Mouse (Mus musculus) neural tube, embryonic 15.5 days (tissue): ENCODE measurements around the gene 2310011J03Rik. TPM values are rescaled to one million over a fixed set of nuclear protein-coding genes. Genes with fewer than 3 reads are reported as not detected.

Experiments used
- ATAC-seq: fragments of 200-750 bp; cut with Nextera tagmentation; 2 replicates; pipeline ENCODE4 v1.8.0; 2017; ENCODE audit warnings: mild to moderate bottlenecking, moderate TSS enrichment, moderate library complexity; ENCODE audit not compliant: low FRiP score
- H3K27ac ChIP-seq: fragments of 300-500 bp; sonication (generic); replicated peaks from 2 replicates; pipeline ENCODE4 v1.5.1; 2015; ENCODE audit warnings: mild to moderate bottlenecking, inconsistent platforms
- H3K27me3 ChIP-seq: fragments of 300-500 bp; sonication (generic); replicated peaks from 2 replicates; pipeline ENCODE4 v1.6.1; 2015; ENCODE audit warnings: inconsistent platforms
- H3K36me3 ChIP-seq: fragments of 300-500 bp; sonication (generic); 2 replicates; pipeline ENCODE4 v1.6.1; 2015; ENCODE audit warnings: inconsistent platforms
- H3K4me1 ChIP-seq: fragments of 300-500 bp; sonication (generic); 2 replicates; pipeline ENCODE4 v1.6.1; 2015; ENCODE audit warnings: inconsistent platforms
- H3K4me2 ChIP-seq: fragments of 300-500 bp; sonication (generic); 2 replicates; pipeline ENCODE4 v1.6.1; 2015; ENCODE audit warnings: inconsistent platforms, mild to moderate bottlenecking, moderate library complexity
- H3K4me3 ChIP-seq: fragments of 300-500 bp; sonication (generic); replicated peaks from 2 replicates; pipeline ENCODE4 v1.5.1; 2015; ENCODE audit warnings: mild to moderate bottlenecking, inconsistent platforms
- H3K9ac ChIP-seq: fragments of 300-500 bp; sonication (generic); replicated peaks from 2 replicates; pipeline ENCODE4 v1.6.1; 2015; ENCODE audit warnings: mild to moderate bottlenecking, inconsistent platforms
- H3K9me3 ChIP-seq: fragments of 300-500 bp; sonication (generic); replicated peaks from 2 replicates; pipeline ENCODE4 v1.6.1; 2016; ENCODE audit warnings: inconsistent platforms
- WGBS: fragments of 180-500 bp; shearing (Covaris S2); methylation state at CpG from one replicate; pipeline ENCODE4 v1.1.7; 2015; ENCODE audit warnings: mixed read lengths; 5-methylcytosine and 5-hydroxymethylcytosine counted together
- polyA plus RNA-seq: library from polyadenylated mRNA; unstranded; fragments of >200 nt; fragmentation: Nextera tagmentation; extraction: Ambion mirVana; gene quantifications from 2 replicates; pipeline ENCODE4 v1.2.1, GENCODE M21; 2015

Gene 2310011J03Rik
- polyA plus RNA-seq, 1 experiment from 2014 or later = 26.9 TPM

GRCm38 (mm10) chr10:80323261-80324119, 3.2 kb upstream of the 2310011J03Rik start:
- ATAC-seq = peak; percentile 39
- peaks cover 2% of the 10 kb centered on the region; the same call in 1 of the 2 replicates for H3K27me3 ChIP-seq
- H3K9me3 ChIP-seq = no peaks in the 10 kb centered on the region
- H3K27ac ChIP-seq = peak overlapping the region; percentile 23; the same call in 1 of the 2 replicates
- peak overlapping the region; percentile 49 for H3K4me3 ChIP-seq
- under 1% methylated on average over 41 of the region's 46 CpGs for WGBS
- H3K4me1 ChIP-seq = peaks cover 43% of the 10 kb centered on the region
- peaks cover under 1% of the 10 kb centered on the region; the same call in 1 of the 2 replicates for H3K36me3 ChIP-seq
- peak overlapping the region; percentile 84 for H3K4me2 ChIP-seq
- H3K9ac ChIP-seq = peak overlapping the region; percentile 53

- peaks cover 7% of the 10 kb centered on the region for H3K36me3 ChIP-seq
- 5% methylated on average over 28 of the region's 28 CpGs for WGBS
- H3K9ac ChIP-seq = peak overlapping the region; percentile 53
- ATAC-seq = peak; percentile 11; the same call in 1 of the 2 replicates
- peak overlapping the region; percentile 84 for H3K4me2 ChIP-seq
- H3K27me3 ChIP-seq = peaks cover 2% of the 10 kb centered on the region; the same call in 1 of the 2 replicates
- H3K9me3 ChIP-seq = no peaks in the 10 kb centered on the region
- H3K27ac ChIP-seq = peak overlapping the region; percentile 23; the same call in 1 of the 2 replicates
- peaks cover 46% of the 10 kb centered on the region for H3K4me1 ChIP-seq
- peak overlapping the region; percentile 49 for H3K4me3 ChIP-seq
These were observed 2.5 kb upstream of the 2310011J03Rik start for GRCm38 (mm10) chr10:80322811-80323211.

- Histone ChIP-seq H3K27me3 (peaks cover 2% of the 10 kb centered on the region; the same call in 1 of the 2 replicates), H3K36me3 (peaks cover 15% of the 10 kb centered on the region), H3K27ac (no peak overlapping the region), H3K9me3 (no peaks in the 10 kb centered on the region), H3K4me1 (peaks cover 51% of the 10 kb centered on the region), H3K9ac (peak overlapping the region; percentile 53; the same call in 1 of the 2 replicates), H3K4me2 (peak overlapping the region; percentile 84), H3K4me3 (peak overlapping the region; percentile 49; the same call in 1 of the 2 replicates)
- ATAC-seq = no peak
- WGBS = 89% methylated on average over 21 of the region's 21 CpGs
These were observed 1.6 kb upstream of the 2310011J03Rik start for GRCm38 (mm10) chr10:80321670-80322581.

GRCm38 (mm10) chr10:80321014-80321669, 805 bp upstream of the 2310011J03Rik start:
- Histone ChIP-seq H3K4me3 (no peak overlapping the region), H3K27me3 (peaks cover 2% of the 10 kb centered on the region; the same call in 1 of the 2 replicates), H3K4me2 (no peak overlapping the region; the same call in 1 of the 2 replicates), H3K4me1 (peaks cover 59% of the 10 kb centered on the region), H3K9me3 (no peaks in the 10 kb centered on the region), H3K9ac (no peak overlapping the region), H3K27ac (no peak overlapping the region), H3K36me3 (peaks cover 23% of the 10 kb centered on the region)
- WGBS = 78% methylated on average over 6 of the region's 6 CpGs
- no peak for ATAC-seq

GRCm38 (mm10) chr10:80317011-80317410, 3.3 kb downstream of the 2310011J03Rik start:
- no peak overlapping the region for H3K4me3 ChIP-seq
- 34% methylated on average over 10 of the region's 10 CpGs for WGBS
- ATAC-seq = no peak
- H3K4me1 ChIP-seq = peaks cover 76% of the 10 kb centered on the region
- H3K27ac ChIP-seq = peak overlapping the region; percentile 3; the same call in 1 of the 2 replicates
- no peaks in the 10 kb centered on the region for H3K27me3 ChIP-seq
- H3K4me2 ChIP-seq = no peak overlapping the region
- H3K36me3 ChIP-seq = peaks cover 63% of the 10 kb centered on the region
- H3K9ac ChIP-seq = no peak overlapping the region
- no peaks in the 10 kb centered on the region for H3K9me3 ChIP-seq

GRCm38 (mm10) chr10:80316359-80316781, 4.0 kb downstream of the 2310011J03Rik start:
- Histone ChIP-seq H3K4me2 (no peak overlapping the region; the same call in 1 of the 2 replicates), H3K27me3 (no peaks in the 10 kb centered on the region), H3K9me3 (no peaks in the 10 kb centered on the region), H3K4me1 (peaks cover 73% of the 10 kb centered on the region), H3K27ac (0 out of 2 replicates have a peak overlapping the region, but pooled peaks have one; percentile 3), H3K4me3 (no peak overlapping the region), H3K36me3 (peaks cover 69% of the 10 kb centered on the region), H3K9ac (no peak overlapping the region)
- no peak for ATAC-seq
- WGBS = 15% methylated on average over 11 of the region's 11 CpGs

GRCm38 (mm10) chr10:80315315-80315714, 5.0 kb downstream of the 2310011J03Rik start:
- Histone ChIP-seq H3K9ac (no peak overlapping the region), H3K9me3 (no peaks in the 10 kb centered on the region), H3K27ac (no peak overlapping the region), H3K4me3 (no peak overlapping the region), H3K27me3 (no peaks in the 10 kb centered on the region), H3K4me2 (no peak overlapping the region), H3K4me1 (peaks cover 69% of the 10 kb centered on the region), H3K36me3 (peaks cover 79% of the 10 kb centered on the region)
- WGBS = 50% methylated on average over 27 of the region's 27 CpGs
- no peak for ATAC-seq

GRCm38 (mm10) chr10:80314494-80315001, 5.8 kb downstream of the 2310011J03Rik start:
- Histone ChIP-seq H3K9ac (no peak overlapping the region), H3K27me3 (no peaks in the 10 kb centered on the region), H3K4me3 (no peak overlapping the region), H3K4me2 (no peak overlapping the region), H3K36me3 (peaks cover 87% of the 10 kb centered on the region), H3K4me1 (peaks cover 63% of the 10 kb centered on the region), H3K9me3 (no peaks in the 10 kb centered on the region), H3K27ac (no peak overlapping the region)
- ATAC-seq = no peak
- WGBS = 55% methylated on average over 16 of the region's 16 CpGs

GRCm38 (mm10) chr10:80313627-80314201, 6.6 kb downstream of the 2310011J03Rik start:
- ATAC-seq = no peak

GRCm38 (mm10) chr10:80312586-80313504, 7.5 kb downstream of the 2310011J03Rik start:
- Histone ChIP-seq H3K27ac (no peak overlapping the region), H3K4me1 (peaks cover 50% of the 10 kb centered on the region), H3K4me3 (no peak overlapping the region), H3K9me3 (no peaks in the 10 kb centered on the region), H3K4me2 (no peak overlapping the region), H3K36me3 (peaks cover 97% of the 10 kb centered on the region), H3K9ac (no peak overlapping the region), H3K27me3 (no peaks in the 10 kb centered on the region)
- no peak for ATAC-seq
- 67% methylated on average over 54 of the region's 54 CpGs for WGBS

More at GRCm38 (mm10) chr10:80313627-80314201, 6.6 kb downstream of the 2310011J03Rik start:
- H3K4me3 ChIP-seq = no peak overlapping the region
- H3K4me1 ChIP-seq = peaks cover 55% of the 10 kb centered on the region
- no peak overlapping the region for H3K9ac ChIP-seq
- H3K27ac ChIP-seq = no peak overlapping the region
- peaks cover 95% of the 10 kb centered on the region for H3K36me3 ChIP-seq
- H3K27me3 ChIP-seq = no peaks in the 10 kb centered on the region
- H3K4me2 ChIP-seq = no peak overlapping the region
- WGBS = 50% methylated on average over 20 of the region's 20 CpGs
- H3K9me3 ChIP-seq = no peaks in the 10 kb centered on the region
